Mouse (Mus musculus) heart, embryonic 10.5 days (tissue): ENCODE data around the gene Pnp. TPM values are rescaled to one million over a fixed set of nuclear protein-coding genes. Genes with fewer than 3 reads are reported as not detected.
"Not testable (repeated sequence)": the region's sequence is repeated elsewhere in the genome, so short reads cannot be mapped to it uniquely, and the experiment has no call there.

Experiments
- DNase-seq: peaks from one replicate; pipeline ENCODE4 v3.0.0-alpha.2; 2017; ENCODE audit warnings: low spot score
- H3K27ac ChIP-seq: fragments of 300-500 bp; sonication (generic); 2 replicates; pipeline ENCODE4 v1.5.1; 2016; ENCODE audit warnings: mild to moderate bottlenecking
- H3K27me3 ChIP-seq: fragments of 300-500 bp; sonication (generic); 2 replicates; pipeline ENCODE4 v1.6.1; 2016; ENCODE audit warnings: mild to moderate bottlenecking; ENCODE audit not compliant: poor library complexity, insufficient read depth, severe bottlenecking
- H3K36me3 ChIP-seq: fragments of 300-500 bp; sonication (generic); 2 replicates; pipeline ENCODE4 v1.6.1; 2016; ENCODE audit warnings: mild to moderate bottlenecking, moderate library complexity
- H3K4me1 ChIP-seq: fragments of 300-500 bp; sonication (generic); 2 replicates; pipeline ENCODE4 v1.6.1; 2016; ENCODE audit warnings: mild to moderate bottlenecking
- H3K4me3 ChIP-seq: fragments of 300-500 bp; sonication (generic); 2 replicates; pipeline ENCODE4 v1.5.1; 2016; ENCODE audit warnings: mild to moderate bottlenecking, moderate library complexity
- H3K9me3 ChIP-seq: fragments of 300-500 bp; sonication (generic); 2 replicates; pipeline ENCODE4 v1.6.1; 2016; ENCODE audit warnings: mild to moderate bottlenecking, moderate library complexity
- WGBS: fragments of 180-500 bp; shearing (Covaris S2); methylation state at CpG from one replicate; pipeline ENCODE4 v1.1.7; 2016; 5-methylcytosine and 5-hydroxymethylcytosine counted together
- polyA plus RNA-seq: library from polyadenylated mRNA; unstranded; fragments of >200 nt; fragmentation: Nextera tagmentation; extraction: Ambion mirVana; gene quantifications from 2 replicates; pipeline ENCODE4 v1.2.1, GENCODE M21; 2016

The Pnp gene
- polyA plus RNA-seq, 1 experiment from 2014 or later = 63.0 TPM

- Histone ChIP-seq H3K36me3 (no peaks in the 10 kb centered on the region), H3K27me3 (no peaks in the 10 kb centered on the region), H3K27ac (peak overlapping the region; percentile 18; the same call in 1 of the 2 replicates), H3K4me1 (peaks cover 4% of the 10 kb centered on the region; the same call in 1 of the 2 replicates), H3K4me3 (no peak overlapping the region), H3K9me3 (no peaks in the 10 kb centered on the region)
- whole genome bisulfite sequencing = 22% methylated on average over 12 of the region's 12 CpGs
- DNase-seq = no peak
Measured at GRCm38 (mm10) chr14:50969558-50970544, 39.0 kb downstream of the Pnp start.

GRCm38 (mm10) chr14:50970822-50971221 is 39.9 kb downstream of the Pnp start:
- Histone ChIP-seq H3K27ac (no peak overlapping the region), H3K36me3 (no peaks in the 10 kb centered on the region), H3K9me3 (no peaks in the 10 kb centered on the region), H3K4me3 (no peak overlapping the region), H3K4me1 (peaks cover 8% of the 10 kb centered on the region), H3K27me3 (no peaks in the 10 kb centered on the region)
- 74% methylated on average over 1 of the region's 1 CpGs for WGBS
- no peak for DNase-seq

GRCm38 (mm10) chr14:50973054-50973453 is 42.2 kb downstream of the Pnp start:
- not testable (repeated sequence) for H3K27ac ChIP-seq, H3K9me3 ChIP-seq, H3K36me3 ChIP-seq, H3K4me3 ChIP-seq, DNase-seq, H3K27me3 ChIP-seq
- WGBS = 89% methylated on average over 5 of the region's 5 CpGs
- H3K4me1 ChIP-seq = peaks cover 13% of the 10 kb centered on the region

GRCm38 (mm10) chr14:50973700-50974099 is 42.8 kb downstream of the Pnp start:
- Histone ChIP-seq H3K9me3 (no peaks in the 10 kb centered on the region), H3K27me3 (no peaks in the 10 kb centered on the region), H3K27ac (no peak overlapping the region), H3K36me3 (no peaks in the 10 kb centered on the region), H3K4me1 (peaks cover 13% of the 10 kb centered on the region), H3K4me3 (no peak overlapping the region)
- WGBS = 37% methylated on average over 4 of the region's 4 CpGs
- DNase-seq = no peak

- 44% methylated on average over 5 of the region's 5 CpGs for whole genome bisulfite sequencing
- peaks cover 8% of the 10 kb centered on the region for H3K4me1 ChIP-seq
- no peak overlapping the region for H3K27ac ChIP-seq
- no peak for DNase-seq
- no peaks in the 10 kb centered on the region for H3K27me3 ChIP-seq
- H3K4me3 ChIP-seq = no peak overlapping the region
- no peaks in the 10 kb centered on the region for H3K9me3 ChIP-seq
- H3K36me3 ChIP-seq = no peaks in the 10 kb centered on the region
Measured at GRCm38 (mm10) chr14:50975001-50975400, 44.1 kb downstream of the Pnp start.

- no peak for DNase-seq
- H3K27ac ChIP-seq = 0 out of 2 replicates have a peak overlapping the region, but pooled peaks have one; percentile 22
- no peaks in the 10 kb centered on the region for H3K36me3 ChIP-seq
- 0 out of 2 replicates have a peak overlapping the region, but pooled peaks have one; percentile 22 for H3K4me3 ChIP-seq
- H3K27me3 ChIP-seq = no peaks in the 10 kb centered on the region
- WGBS = 31% methylated on average over 9 of the region's 9 CpGs
- H3K4me1 ChIP-seq = peaks cover 8% of the 10 kb centered on the region
- H3K9me3 ChIP-seq = no peaks in the 10 kb centered on the region
Measured at GRCm38 (mm10) chr14:50976674-50977073, 45.8 kb downstream of the Pnp start.

GRCm38 (mm10) chr14:50978451-50978850 is 47.6 kb downstream of the Pnp start:
- not testable (repeated sequence) for H3K4me1 ChIP-seq, H3K9me3 ChIP-seq, DNase-seq, H3K4me3 ChIP-seq, H3K27ac ChIP-seq, H3K27me3 ChIP-seq, H3K36me3 ChIP-seq
- 83% methylated on average over 6 of the region's 6 CpGs for WGBS

- H3K27ac ChIP-seq = no peak overlapping the region
- H3K4me3 ChIP-seq = no peak overlapping the region
- H3K27me3 ChIP-seq = no peaks in the 10 kb centered on the region
- H3K9me3 ChIP-seq = no peaks in the 10 kb centered on the region
- no peaks in the 10 kb centered on the region for H3K36me3 ChIP-seq
- no peak for DNase-seq
- peaks cover 8% of the 10 kb centered on the region for H3K4me1 ChIP-seq
Measured at GRCm38 (mm10) chr14:50979631-50980030, 48.7 kb downstream of the Pnp start.

- no peaks in the 10 kb centered on the region for H3K36me3 ChIP-seq
- peaks cover 4% of the 10 kb centered on the region; the same call in 1 of the 2 replicates for H3K4me1 ChIP-seq
- DNase-seq = no peak
- no peak overlapping the region for H3K4me3 ChIP-seq
- no peaks in the 10 kb centered on the region for H3K27me3 ChIP-seq
- 45% methylated on average over 2 of the region's 2 CpGs for WGBS
- H3K9me3 ChIP-seq = no peaks in the 10 kb centered on the region
- H3K27ac ChIP-seq = no peak overlapping the region
Measured at GRCm38 (mm10) chr14:50981207-50981606, 50.3 kb downstream of the Pnp start.

- H3K27ac ChIP-seq = no peak overlapping the region
- DNase-seq = no peak
Measured at GRCm38 (mm10) chr14:50981837-50982236, 51.0 kb downstream of the Pnp start.

GRCm38 (mm10) chr14:50987668-50988067 is 56.8 kb downstream of the Pnp start:
- WGBS = 79% methylated on average over 2 of the region's 2 CpGs
- no peak for DNase-seq
- Histone ChIP-seq H3K27me3 (no peaks in the 10 kb centered on the region), H3K9me3 (no peaks in the 10 kb centered on the region), H3K36me3 (no peaks in the 10 kb centered on the region), H3K4me3 (no peak overlapping the region), H3K27ac (no peak overlapping the region), H3K4me1 (no peaks in the 10 kb centered on the region)

More at GRCm38 (mm10) chr14:50981837-50982236, 51.0 kb downstream of the Pnp start:
- WGBS = 63% methylated on average over 5 of the region's 5 CpGs
- H3K9me3 ChIP-seq = no peaks in the 10 kb centered on the region
- H3K27me3 ChIP-seq = no peaks in the 10 kb centered on the region
- no peak overlapping the region for H3K4me3 ChIP-seq
- no peaks in the 10 kb centered on the region for H3K36me3 ChIP-seq
- peaks cover 3% of the 10 kb centered on the region; the same call in 1 of the 2 replicates for H3K4me1 ChIP-seq

- H3K27me3 ChIP-seq = no peaks in the 10 kb centered on the region
- H3K27ac ChIP-seq = no peak overlapping the region
- H3K4me1 ChIP-seq = no peaks in the 10 kb centered on the region
- 84% methylated on average over 3 of the region's 3 CpGs for WGBS
- no peaks in the 10 kb centered on the region for H3K36me3 ChIP-seq
- DNase-seq = no peak
- H3K9me3 ChIP-seq = no peaks in the 10 kb centered on the region
- no peak overlapping the region for H3K4me3 ChIP-seq
Measured at GRCm38 (mm10) chr14:50991037-50991436, 60.2 kb downstream of the Pnp start.

- WGBS = 67% methylated on average over 3 of the region's 3 CpGs
- Histone ChIP-seq H3K4me3 (no peak overlapping the region), H3K36me3 (no peaks in the 10 kb centered on the region), H3K4me1 (no peaks in the 10 kb centered on the region), H3K27ac (no peak overlapping the region), H3K27me3 (no peaks in the 10 kb centered on the region), H3K9me3 (no peaks in the 10 kb centered on the region)
- no peak for DNase-seq
Measured at GRCm38 (mm10) chr14:50997088-50997487, 66.2 kb downstream of the Pnp start.
